In genomic region chr1:89524369-89524768, GRCm38 (mm10) we compare ENCODE assay signal across 9 mouse cellular contexts.
DNase-seq lines count a peak whose midpoint lies in the region; ATAC-seq and TF ChIP-seq lines count a peak whose summit lies in the region.
"Had no signal": no experiment of that assay in that cellular context is flagged by ENCODE, and none has a peak within 500 bp of the region (broad histone marks: within the 10 kb centered on the region; RNA-seq: fewer than 3 reads in every experiment).

No protein-coding gene starts in this region.

- H3K27ac ChIP-seq in bone marrow, adult 2 months (ENCODE audit: control insufficient read depth, insufficient read depth, low read depth, low read length, poor library complexity): no peak overlapping the region
- H3K27ac ChIP-seq in small intestine, adult 2 months (ENCODE audit: insufficient read depth, low read depth, low read length): no peak overlapping the region
- H3K27ac ChIP-seq: lung, embryonic 15.5 days had no signal

- no peaks in the 10 kb centered on the region for H3K4me1 ChIP-seq in bone marrow, adult 2 months (ENCODE audit: control insufficient read depth, insufficient read depth, low read length)
- H3K4me1 ChIP-seq in small intestine, adult 2 months (ENCODE audit: control insufficient read depth, insufficient read depth, insufficient read length, low read length): no peaks in the 10 kb centered on the region; the same call in 1 of the 2 replicates

- peak; percentile 84 for ATAC-seq in megakaryocyte progenitor cell, adult 5-6 weeks (replicated peaks; ENCODE audit: poor library complexity)
- ATAC-seq in activated CD4-positive, CD25-positive, alpha-beta regulatory T cell, adult 4 months: no peak

- no peak for TF ChIP-seq POLR2A in bone marrow, adult 2 months (IDR thresholded peaks at IDR 0.05; ENCODE audit: borderline replicate concordance, control insufficient read depth, low read depth, low read length)
- no peak for TF ChIP-seq POLR2A in small intestine, adult 2 months (IDR thresholded peaks at IDR 0.05; ENCODE audit: low read depth, low read length)

- TF ChIP-seq CTCF in bone marrow, adult 2 months (IDR thresholded peaks at IDR 0.05; ENCODE audit: control insufficient read depth, insufficient read depth, low read length): peak; percentile 90
- peak; percentile 74; the same call in 1 of the 2 replicates for TF ChIP-seq CTCF in small intestine, adult 2 months (IDR thresholded peaks at IDR 0.05; ENCODE audit: extremely low read depth, insufficient read length, insufficient replicate concordance, low read depth, low read length)

- H3K27me3 ChIP-seq in small intestine, adult 2 months (ENCODE audit: control insufficient read depth, insufficient read depth, low read length): no peaks in the 10 kb centered on the region
- H3K27me3 ChIP-seq: lung, embryonic 15.5 days had no signal

- peak; percentile 88 for DNase-seq in MN1 (ENCODE audit: low spot score)
- DNase-seq in fibroblast of lung, adult 2 months (ENCODE audit: low read depth): peak; percentile 65
- peak; percentile 89 to 94 for DNase-seq in heart, postnatal 14 days
- peak; percentile 89 to 99 for DNase-seq in layer of hippocampus, postnatal 25 days (ENCODE audit: extremely low spot score in 1 of 2, low spot score in 1 of 2)

- H3K4me3 ChIP-seq in bone marrow, adult 2 months (replicated peaks; ENCODE audit: control insufficient read depth, low read depth, low read length): no peak overlapping the region
- H3K4me3 ChIP-seq in small intestine, adult 2 months (ENCODE audit: low read depth, low read length): no peak overlapping the region
- H3K4me3 ChIP-seq: lung, embryonic 15.5 days had no signal

- WGBS in bone marrow, adult 2 months: 0% methylated on average over 4 of the region's 4 CpGs
- 0% methylated on average over 4 of the region's 4 CpGs for WGBS in small intestine, adult 2 months

- intact Hi-C loops in heart, postnatal 14 days (cut with DNase I): loop anchor here (1.0 to 5.0 kb wide), 5 partner anchors 69 to 777 kb away; no protein-coding TSS in a partner anchor

- H3K36me3 ChIP-seq in small intestine, adult 2 months (ENCODE audit: control insufficient read depth, insufficient read depth, low read length): no peaks in the 10 kb centered on the region
- H3K36me3 ChIP-seq: lung, embryonic 15.5 days had no signal
